Mouse (Mus musculus) thymus, postnatal 25 days (tissue): ENCODE measurements around the gene Tnn.
A peak's percentile ranks its signal among the peaks of the same experiment; 100 is the strongest.

ENCODE experiments used
- DNase-seq: peaks from one replicate; pipeline ENCODE4 v3.0.0; 2022

The Tnn gene

GRCm38 (mm10) chr1:160153480-160153879 lies at the start of gene Tnn:
Gene Tnn (minus strand): TSS chr1:160153580.
- DNase-seq = no peak

DNA sequence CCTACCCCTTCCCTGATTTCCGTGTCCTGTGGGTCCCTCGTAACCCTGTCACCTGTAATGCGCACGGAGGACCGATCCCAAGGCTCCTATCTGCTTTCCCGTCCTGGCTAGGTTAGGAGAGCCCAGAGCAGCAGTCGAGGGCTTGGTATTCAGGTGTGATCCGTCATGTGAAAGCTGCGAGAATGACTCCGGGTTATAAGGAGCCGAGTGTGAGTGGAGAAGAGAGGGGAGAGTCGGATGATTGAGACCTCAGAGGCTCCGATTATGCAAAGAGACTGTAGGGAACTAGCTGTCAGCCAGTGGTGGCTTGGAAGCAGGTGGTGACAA lies 41.9 kb upstream of the Tnn start:
- DNase-seq = no peak

- peak; percentile 99 for DNase-seq
Measured at GRCm38 (mm10) chr1:160194529-160195336, 41.4 kb upstream of the Tnn start, which contains the start of gene Mrps14. Gene Mrps14 (plus strand): TSS chr1:160195215.

GRCm38 (mm10) chr1:160184506-160184905 lies 31.1 kb upstream of the Tnn start:
- no peak for DNase-seq

DNA sequence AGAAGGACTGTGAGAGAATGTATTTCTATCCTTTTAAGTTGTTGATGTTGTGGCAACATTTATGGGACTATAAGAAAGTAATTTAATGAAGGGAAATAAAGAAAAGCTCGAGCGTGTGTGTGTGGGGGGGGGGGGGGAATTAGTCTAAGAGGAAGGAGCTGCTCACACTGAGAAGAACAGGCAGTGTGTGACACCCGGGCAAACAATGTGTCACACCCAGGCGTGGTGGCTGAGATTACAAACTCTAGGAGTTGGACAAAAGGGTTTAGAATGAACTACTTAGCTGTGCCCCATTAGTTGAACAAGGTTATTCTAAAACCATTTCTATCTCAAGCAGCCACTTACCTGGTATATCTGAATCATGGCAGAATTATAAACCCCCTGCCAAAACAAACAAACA lies 27.8 kb upstream of the Tnn start:
- DNase-seq = no peak

DNA sequence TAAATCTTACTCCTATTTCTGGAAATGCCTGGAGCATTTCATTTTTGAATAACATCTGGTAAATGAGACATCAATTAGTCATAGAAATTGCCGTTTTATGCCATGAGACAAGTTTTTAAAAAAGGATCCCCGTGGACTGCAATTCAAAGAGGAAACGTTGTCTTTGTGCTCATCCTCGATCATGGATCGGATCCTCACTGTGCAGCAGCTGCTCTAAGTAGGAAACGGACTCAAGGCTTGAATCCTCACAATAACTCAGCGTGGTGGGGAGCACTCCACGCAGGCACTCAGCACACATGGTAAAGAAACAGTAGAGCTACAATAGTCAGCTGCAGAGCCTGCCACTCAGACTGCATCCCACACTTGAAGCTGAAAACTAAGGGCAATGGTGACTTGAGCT lies 23.5 kb upstream of the Tnn start:
- no peak for DNase-seq

- no peak for DNase-seq
Measured at GRCm38 (mm10) chr1:160166600-160166999, 13.2 kb upstream of the Tnn start.

DNA sequence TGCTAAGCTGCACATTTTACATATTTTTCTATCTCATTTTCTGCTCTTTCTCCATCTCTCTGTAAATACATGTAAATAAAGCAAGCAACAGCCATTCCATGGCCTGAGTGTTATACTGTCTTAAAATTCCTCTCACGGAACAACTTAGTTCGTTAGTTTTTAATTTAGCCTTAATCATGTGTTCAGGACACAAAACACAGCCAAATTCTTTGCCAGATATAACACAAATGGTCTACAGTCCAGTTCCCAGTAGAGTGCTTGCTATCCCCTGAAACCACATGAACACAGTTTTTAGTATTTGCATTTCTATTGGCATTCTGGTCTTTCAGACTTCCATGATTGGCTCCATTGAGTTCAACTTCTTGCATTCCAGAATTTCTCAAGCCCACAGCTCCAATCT lies 4.8 kb upstream of the Tnn start:
- no peak for DNase-seq

- DNase-seq = no peak
Measured at GRCm38 (mm10) chr1:160150726-160151125, 2.7 kb downstream of the Tnn start.

GRCm38 (mm10) chr1:160149291-160149906 lies 4.0 kb downstream of the Tnn start:
- no peak for DNase-seq

GRCm38 (mm10) chr1:160147274-160147673 lies 6.1 kb downstream of the Tnn start:
- no peak for DNase-seq

DNA sequence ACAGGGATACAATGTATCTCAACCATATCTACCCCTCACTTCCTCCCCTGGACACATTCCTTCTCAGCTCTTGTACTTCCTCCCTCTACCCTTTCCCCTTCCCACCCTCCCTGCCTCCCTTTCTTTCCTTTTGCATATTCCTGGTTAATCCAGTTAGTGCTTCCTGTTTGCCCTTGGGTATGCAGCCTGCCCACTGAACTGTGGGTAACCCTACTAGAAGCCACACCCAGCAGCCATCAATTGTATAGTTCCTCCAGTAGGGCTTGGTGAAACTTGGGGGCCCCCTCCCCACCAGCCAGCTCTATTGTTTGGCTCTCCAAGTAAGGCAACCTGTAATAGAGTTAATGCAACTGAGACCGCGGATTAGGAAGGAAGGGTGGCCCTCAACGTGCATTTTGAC lies 7.8 kb downstream of the Tnn start:
- no peak for DNase-seq

- DNase-seq = no peak
Measured at GRCm38 (mm10) chr1:160144343-160144742, 9.0 kb downstream of the Tnn start.

- no peak for DNase-seq
Measured at GRCm38 (mm10) chr1:160136362-160136890, 17.0 kb downstream of the Tnn start.

DNA sequence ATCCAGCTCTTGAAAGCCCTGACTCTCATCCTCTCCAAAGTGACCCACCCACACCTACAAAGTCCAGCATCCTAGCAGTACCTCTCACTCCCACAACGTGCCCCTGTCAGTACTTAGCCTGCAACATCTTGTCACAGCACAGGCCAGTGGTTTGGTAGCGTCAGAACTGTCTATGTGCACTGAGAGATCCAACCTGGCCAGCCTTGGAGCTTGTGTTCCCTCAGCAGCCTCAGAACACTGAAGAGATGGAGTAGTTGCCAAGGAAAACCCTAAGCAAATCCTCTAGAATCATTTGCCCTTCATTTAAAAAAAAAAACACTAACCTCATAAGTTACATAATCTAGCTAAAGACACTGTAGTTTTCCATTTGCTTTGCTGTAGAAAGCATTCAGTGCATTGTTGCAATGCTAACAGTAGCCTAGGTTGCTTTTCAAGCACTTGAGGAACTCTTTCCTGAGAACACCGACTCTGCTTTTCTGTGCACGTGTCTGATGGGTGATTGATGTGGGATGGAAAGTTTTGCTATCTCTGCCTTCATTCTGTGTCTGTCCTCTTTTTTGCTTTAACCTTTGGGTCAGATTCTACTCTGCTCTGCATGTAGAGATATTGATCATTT lies 19.8 kb downstream of the Tnn start:
- no peak for DNase-seq

DNA sequence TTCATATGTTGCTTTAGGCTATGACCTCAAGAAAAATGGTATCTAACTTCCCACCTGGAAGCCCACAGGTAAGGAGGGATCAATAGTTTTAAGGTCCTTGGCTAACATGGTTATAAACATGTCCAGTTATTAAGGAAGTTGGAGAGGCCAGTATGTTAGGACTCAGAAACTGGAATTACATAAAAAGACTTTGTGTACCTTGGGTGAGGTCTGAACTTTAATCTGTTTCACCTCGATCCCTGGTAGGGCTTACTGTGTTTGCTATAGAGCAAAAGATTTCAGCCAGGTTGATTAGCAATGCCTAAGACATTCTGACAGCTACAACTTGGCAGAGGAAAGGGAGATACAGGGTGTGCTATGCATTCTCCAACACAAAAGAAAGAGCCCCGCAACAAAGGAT lies 29.4 kb downstream of the Tnn start:
- no peak for DNase-seq

GRCm38 (mm10) chr1:160108604-160109003 lies 44.8 kb downstream of the Tnn start:
- no peak for DNase-seq

- DNase-seq = no peak
Measured at GRCm38 (mm10) chr1:160105426-160105825, 48.0 kb downstream of the Tnn start.

DNA sequence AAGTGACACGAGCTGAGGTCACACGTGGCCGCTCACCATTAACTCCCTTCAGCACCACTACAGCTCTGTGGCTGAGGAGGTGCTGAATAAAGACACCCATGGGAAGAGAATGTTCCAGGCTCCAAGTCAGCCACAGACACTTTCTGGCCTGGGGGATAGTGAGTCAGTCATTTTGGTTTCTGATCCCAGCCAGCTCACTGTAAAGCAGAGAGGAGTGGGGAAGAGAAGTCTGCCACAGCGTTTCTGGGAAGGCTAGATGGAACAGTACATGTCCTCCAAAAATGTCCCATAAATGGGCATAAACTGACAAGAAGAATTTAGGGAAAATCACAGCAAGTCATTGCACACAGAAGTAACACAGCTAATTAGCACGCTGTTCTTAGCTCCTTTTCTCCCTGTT lies 52.4 kb downstream of the Tnn start:
- DNase-seq = no peak

GRCm38 (mm10) chr1:160099659-160100302 lies 53.6 kb downstream of the Tnn start:
- DNase-seq = no peak

GRCm38 (mm10) chr1:160086651-160087050 lies 66.7 kb downstream of the Tnn start:
- DNase-seq = no peak

DNA sequence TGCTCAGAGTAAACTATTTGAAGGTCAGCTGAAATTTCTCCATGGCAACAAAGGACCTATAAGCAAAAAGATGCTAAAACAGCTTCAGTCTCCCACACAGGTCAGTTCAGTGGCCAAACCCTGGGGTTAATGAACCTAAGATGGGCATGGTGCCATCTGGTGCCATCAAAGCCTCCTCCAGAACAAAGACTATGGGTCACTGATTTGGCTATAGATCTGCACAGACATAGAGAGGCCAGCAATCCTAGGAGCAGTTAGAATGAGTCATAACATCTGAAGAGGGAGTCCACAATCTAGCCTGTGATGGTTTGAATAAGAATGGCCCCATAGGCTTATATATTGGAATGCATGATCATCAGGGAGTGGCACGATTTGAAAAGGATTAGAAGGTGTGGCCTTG lies 69.1 kb downstream of the Tnn start:
- no peak for DNase-seq

DNA sequence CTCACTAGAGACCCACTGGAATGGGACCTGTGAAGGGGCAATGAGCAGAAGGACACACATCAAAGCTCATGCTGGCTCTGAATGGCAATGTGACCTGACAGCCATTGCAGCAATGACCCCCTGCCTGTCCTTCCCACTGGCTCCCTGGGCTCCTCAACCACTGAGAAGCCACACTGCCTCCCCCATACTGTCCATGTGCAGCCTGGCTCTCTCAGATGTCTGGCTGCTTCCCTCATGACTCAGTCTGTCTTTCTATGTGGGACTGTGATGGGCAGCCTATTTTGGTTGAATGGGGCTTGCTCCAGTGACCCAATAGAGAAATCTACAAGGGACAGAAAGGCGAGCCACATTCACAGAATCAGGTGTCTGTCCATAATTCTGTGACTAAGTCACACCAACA lies 70.7 kb downstream of the Tnn start:
- no peak for DNase-seq
